Mouse (Mus musculus) right cerebral cortex, postnatal 25 days (tissue): Measurements from ENCODE around the gene Nlrp4e.
"Not testable (repeated sequence)": the region's sequence is repeated elsewhere in the genome, so short reads cannot be mapped to it uniquely, and the experiment has no call there.

Experiments used
- DNase-seq: peaks from one replicate; pipeline ENCODE4 v3.0.0; 2022

Gene Nlrp4e

GRCm38 (mm10) chr7:23300892-23301291, at the start of gene Nlrp4e:
Gene Nlrp4e, plus strand, starts transcription at chr7:23301192.
- DNase-seq, result not testable (repeated sequence)

GRCm38 (mm10) chr7:23251582-23251981, 49.4 kb upstream of the Nlrp4e start, which contains the start of gene Vmn1r166:
Gene Vmn1r166, minus strand, starts transcription at chr7:23251682.
- not testable (repeated sequence) for DNase-seq

GRCm38 (mm10) chr7:23278800-23279199, 22.2 kb upstream of the Nlrp4e start, which contains the start of gene Gm6902:
Gene Gm6902, minus strand, starts transcription at chr7:23278900.
- DNase-seq, result not testable (repeated sequence)

- not testable (repeated sequence) for DNase-seq
Measured at GRCm38 (mm10) chr7:23358311-23358710, 57.3 kb downstream of the Nlrp4e start.

GRCm38 (mm10) chr7:23385589-23385988, 84.6 kb downstream of the Nlrp4e start, which contains the start of gene Nlrp5:
Gene Nlrp5, plus strand, starts transcription at chr7:23385889.
- DNase-seq, result no peak
